Comparison of ENCODE assay signal across 9 mouse cellular contexts in genomic region chr15:78178397-78178796, GRCm38 (mm10). TPM values are rescaled to one million over a fixed set of nuclear protein-coding genes. Genes with fewer than 3 reads are reported as not detected.
DNase-seq lines count a peak whose midpoint lies in the region; ATAC-seq and TF ChIP-seq lines count a peak whose summit lies in the region.
"Had no signal": no experiment of that assay in that cellular context is flagged by ENCODE, and none has a peak within 500 bp of the region (broad histone marks: within the 10 kb centered on the region; RNA-seq: fewer than 3 reads in every experiment).

No protein-coding gene starts in this region.

- intact Hi-C loops in heart, postnatal 25 days (cut with DNase I), result loop anchor here (5.0 to 10.0 kb wide), 5 partner anchors 59 to 354 kb away; partner anchors contain the start of genes C1qtnf6 and Kctd17
- intact Hi-C loops in left cerebral cortex, adult 2 months (cut with DNase I), result loop anchor here (1.0 to 5.0 kb wide), 2 partner anchors 61 to 254 kb away; no protein-coding TSS in a partner anchor

- H3K79me3 ChIP-seq in C2C12 (ENCODE audit: low read depth), result no peaks in the 10 kb centered on the region

- peaks cover 3% of the 10 kb centered on the region; the same call in 1 of the 2 replicates for H3K4me1 ChIP-seq in cortical plate, adult 2 months (ENCODE audit: control insufficient read depth, insufficient read depth, low read length)
- peaks cover 44% of the 10 kb centered on the region for H3K4me1 ChIP-seq in midbrain, embryonic 13.5 days (replicated peaks)

- H3K4me3 ChIP-seq in C2C12 (ENCODE audit: insufficient read depth, poor library complexity, severe bottlenecking), result no peak overlapping the region
- no peak overlapping the region for H3K4me3 ChIP-seq in cortical plate, adult 2 months (ENCODE audit: insufficient read depth, low read length)
- no peak overlapping the region for H3K4me3 ChIP-seq in left cerebral cortex, adult 2 months
- H3K4me3 ChIP-seq in midbrain, embryonic 13.5 days (replicated peaks), result no peak overlapping the region

- no peak overlapping the region for H3ac ChIP-seq in C2C12 (ENCODE audit: control insufficient read depth, insufficient read length, low read depth)

- no peaks in the 10 kb centered on the region for H3K9me3 ChIP-seq in midbrain, embryonic 13.5 days

- TF ChIP-seq CTCF in C2C12 (IDR thresholded peaks at IDR 0.05; ENCODE audit: control insufficient read depth, insufficient read depth, insufficient read length), result peak; percentile 99
- TF ChIP-seq CTCF in cortical plate, adult 2 months (IDR thresholded peaks at IDR 0.05; ENCODE audit: extremely low read depth, insufficient read depth, low read length), result peak; percentile 94
- peak; percentile 95 for TF ChIP-seq CTCF in left cerebral cortex, adult 2 months (IDR thresholded peaks at IDR 0.05)

- no peak overlapping the region for H3K27ac ChIP-seq in cortical plate, adult 2 months (ENCODE audit: insufficient read depth, low read length)
- H3K27ac ChIP-seq in left cerebral cortex, adult 2 months, result no peak overlapping the region
- 0 out of 2 replicates have a peak overlapping the region, but pooled peaks have one; percentile 36 for H3K27ac ChIP-seq in midbrain, embryonic 13.5 days

- H3K9ac ChIP-seq in midbrain, embryonic 13.5 days (replicated peaks), result no peak overlapping the region

- TF ChIP-seq POLR2A in cortical plate, adult 2 months (IDR thresholded peaks at IDR 0.05; ENCODE audit: extremely low read depth, insufficient read depth, low read length), result no peak

- H3K79me2 ChIP-seq in C2C12 (ENCODE audit: control insufficient read depth, insufficient read depth), result no peaks in the 10 kb centered on the region

- no peaks in the 10 kb centered on the region for H3K36me3 ChIP-seq in C2C12 (ENCODE audit: control insufficient read depth, insufficient read depth)
- H3K36me3 ChIP-seq in midbrain, embryonic 13.5 days, result no peaks in the 10 kb centered on the region

- H3K27me3 ChIP-seq in C2C12 (ENCODE audit: control insufficient read depth, insufficient read depth, insufficient read length), result peaks cover 42% of the 10 kb centered on the region
- peaks cover 17% of the 10 kb centered on the region for H3K27me3 ChIP-seq in midbrain, embryonic 13.5 days

- 4% methylated on average over 9 of the region's 9 CpGs for WGBS in midbrain, embryonic 13.5 days

- peak; percentile 80 for DNase-seq in T-cell, adult 2 months (ENCODE audit: low spot score)
- peak; percentile 29 for DNase-seq in heart, postnatal 25 days (ENCODE audit: low spot score)
- DNase-seq in left cerebral cortex, adult 2 months (ENCODE audit: extremely low spot score in 1 of 2, low spot score in 2 of 2), result peak; percentile 85 to 94
- peak; percentile 89 for DNase-seq in right cerebral cortex, postnatal 4 days

- H3K4me2 ChIP-seq in midbrain, embryonic 13.5 days (replicated peaks), result peak overlapping the region; percentile 22; the same call in 1 of the 2 replicates

- ATAC-seq in midbrain, embryonic 13.5 days, result no peak
- no peak for ATAC-seq in inflammation-experienced regulatory T-cells, adult 6 months

TF ChIP-seq in C2C12, 6 proteins besides CTCF, POLR2A, EP300 and RAD21:
- no peak for TF ChIP-seq MAX (IDR thresholded peaks at IDR 0.05)
- TF ChIP-seq CEBPB (IDR thresholded peaks at IDR 0.05; ENCODE audit: low read depth), result no peak
- no peak for TF ChIP-seq USF1 (IDR thresholded peaks at IDR 0.05; ENCODE audit: low read depth)
- TF ChIP-seq MYOG (IDR thresholded peaks at IDR 0.05; ENCODE audit: control insufficient read depth, extremely low read depth, insufficient read length), result no peak
- no peak for TF ChIP-seq MYOD1 (IDR thresholded peaks at IDR 0.05; ENCODE audit: control insufficient read depth, insufficient read length, low read depth)
- TF ChIP-seq FOSL1 (IDR thresholded peaks at IDR 0.05; ENCODE audit: insufficient read depth, low read length, poor library complexity, severe bottlenecking), result no peak

RNA-seq across cellular contexts. Expression of gene Ift27, which starts 4.5 kb away (rescaled TPM):
- 34.5 TPM for polyA plus RNA-seq in C2C12 (2012; fragmentation: generic; extraction: Trizol)
- polyA plus RNA-seq in cortical plate, adult 2 months (2012; rRNA removed), result 43.9 and 44.4 TPM in 2 replicates
- 10 to 100 TPM; 10.2 to 11.2 TPM for total RNA-seq in heart, postnatal 25 days (2021)
- total RNA-seq in left cerebral cortex, adult 2 months (2021), result 10 to 100 TPM; 31.4 to 32.2 TPM
- polyA plus RNA-seq in midbrain, embryonic 13.5 days (2015; fragmentation: Nextera tagmentation; extraction: Ambion mirVana), result 115 and 121 TPM in 2 replicates
- polyA plus RNA-seq in inflammation-experienced regulatory T-cells, adult 6 months (2017; shearing (Covaris generic)), result 10 to 100 TPM; 60.2 to 65.9 (median 62.0) TPM

RNA-seq across cellular contexts. Expression of gene Pvalb, which starts 27.8 kb away (rescaled TPM):
- polyA plus RNA-seq in C2C12 (2012; fragmentation: generic; extraction: Trizol), result 0.06 TPM
- 121 and 122 TPM in 2 replicates for polyA plus RNA-seq in cortical plate, adult 2 months (2012; rRNA removed)
- total RNA-seq in heart, postnatal 25 days (2021), result under 1 TPM; 0.64 to 0.91 TPM
- total RNA-seq in left cerebral cortex, adult 2 months (2021), result 10 to 100 TPM; 96.5 to 97.2 TPM
- polyA plus RNA-seq in midbrain, embryonic 13.5 days (2015; fragmentation: Nextera tagmentation; extraction: Ambion mirVana), result 1.4 and 3.1 TPM in 2 replicates
- polyA plus RNA-seq in inflammation-experienced regulatory T-cells, adult 6 months (2017; shearing (Covaris generic)), result not detected

RNA-seq across cellular contexts. Expression of gene Cacng2, which starts 58.6 kb away (rescaled TPM):
- 0.02 TPM for polyA plus RNA-seq in C2C12 (2012; fragmentation: generic; extraction: Trizol)
- polyA plus RNA-seq in cortical plate, adult 2 months (2012; rRNA removed), result 28.2 and 28.4 TPM in 2 replicates
- total RNA-seq in heart, postnatal 25 days (2021), result not detected
- 10 to 100 TPM; 57.5 to 60.8 TPM for total RNA-seq in left cerebral cortex, adult 2 months (2021)
- polyA plus RNA-seq in midbrain, embryonic 13.5 days (2015; fragmentation: Nextera tagmentation; extraction: Ambion mirVana), result 8.0 and 9.0 TPM in 2 replicates
- polyA plus RNA-seq in inflammation-experienced regulatory T-cells, adult 6 months (2017; shearing (Covaris generic)), result not detected
- polyA plus RNA-seq: heart, embryonic 14.5 days had no signal

Comparison
In these comparisons a context has a peak if more than half of its experiments do, and no peak if none do; other contexts are left out.
1. DNase-seq: peak in every context shown above with its lines; median percentile 90 in left cerebral cortex, adult 2 months; 89 in right cerebral cortex, postnatal 4 days; 80 in T-cell, adult 2 months; 29 in heart, postnatal 25 days.
2. RNA of gene Pvalb, which starts 27.8 kb away (polyA plus RNA-seq): 121 to 122 TPM in cortical plate, adult 2 months; 1.4 to 3.1 TPM in midbrain, embryonic 13.5 days, 0.06 TPM in C2C12 (single experiment) and not detected in inflammation-experienced regulatory T-cells, adult 6 months; every median in the first group is over 10 times any median in the second.
3. Peak in every context shown above with its lines, with median percentiles within 50 percentile points of each other: CTCF ChIP-seq.